Mouse (Mus musculus) myocyte (in vitro differentiated cells): ENCODE data around the gene Stard13. TPM values are rescaled to one million over a fixed set of nuclear protein-coding genes. Genes with fewer than 3 reads are reported as not detected.

ENCODE experiments used
- H3K27me3 ChIP-seq: one replicate; pipeline ENCODE4 v1.6.1; 2011; ENCODE audit not compliant: control insufficient read depth, insufficient read depth, insufficient read length
- H3K36me3 ChIP-seq: one replicate; pipeline ENCODE4 v1.6.1; 2011; ENCODE audit not compliant: control insufficient read depth, insufficient read depth
- H3K4me2 ChIP-seq: one replicate; pipeline ENCODE4 v1.6.1; 2011; ENCODE audit warnings: low read depth, control low read depth
- H3K4me3 ChIP-seq: one replicate; pipeline ENCODE4 v1.5.1; 2011; ENCODE audit warnings: mild to moderate bottlenecking, control low read depth, moderate library complexity
- H3K79me2 ChIP-seq: one replicate; pipeline ENCODE4 v1.6.1; 2011; ENCODE audit not compliant: control insufficient read depth, insufficient read depth
- H3ac ChIP-seq: one replicate; pipeline ENCODE4 v1.6.1; 2011; ENCODE audit not compliant: control insufficient read depth, insufficient read length
- CEBPB ChIP-seq: IDR thresholded peaks from 2 replicates; pipeline ENCODE4 v1.6.1; 2011; ENCODE audit warnings: mild to moderate bottlenecking, moderate library complexity; ENCODE audit not compliant: poor library complexity, insufficient read depth, severe bottlenecking
- E2F4 ChIP-seq: IDR thresholded peaks from one replicate; pipeline ENCODE4 v1.6.1; 2011; ENCODE audit warnings: mild to moderate bottlenecking, control low read depth, moderate library complexity; ENCODE audit not compliant: insufficient read depth
- MAX ChIP-seq: IDR thresholded peaks from one replicate; pipeline ENCODE4 v1.6.1; 2011; ENCODE audit warnings: low read depth, mild to moderate bottlenecking, control low read depth
- MYOD1 ChIP-seq, 3 experiments: IDR thresholded peaks; one replicate each; pipeline ENCODE4 v1.6.1; 2011; ENCODE audit warnings: control low read depth in 2 of 3, low read depth in 2 of 3, mild to moderate bottlenecking in 2 of 3, moderate library complexity in 1 of 3; ENCODE audit not compliant: insufficient read length in 2 of 3, control insufficient read depth in 1 of 3
- MYOG ChIP-seq, 3 experiments: IDR thresholded peaks; one replicate each; pipeline ENCODE4 v1.6.1; 2011; ENCODE audit warnings: control low read depth in 2 of 3, low read depth in 2 of 3, mild to moderate bottlenecking in 2 of 3; ENCODE audit not compliant: insufficient read length in 2 of 3, control insufficient read depth in 1 of 3, insufficient read depth in 1 of 3
- POLR2A ChIP-seq: IDR thresholded peaks from one replicate; pipeline ENCODE4 v1.6.1; 2011; ENCODE audit warnings: low read depth, mild to moderate bottlenecking, control low read depth, moderate library complexity; ENCODE audit not compliant: insufficient read length
- POLR2AphosphoS2 ChIP-seq: IDR thresholded peaks from one replicate; pipeline ENCODE4 v1.6.1; 2011; ENCODE audit warnings: low read depth, control low read depth; ENCODE audit not compliant: insufficient read length
- REST ChIP-seq: IDR thresholded peaks from one replicate; pipeline ENCODE4 v1.6.1; 2011; ENCODE audit warnings: mild to moderate bottlenecking, control low read depth, moderate library complexity; ENCODE audit not compliant: insufficient read depth, insufficient read length
- SRF ChIP-seq: IDR thresholded peaks from one replicate; pipeline ENCODE4 v1.6.1; 2011; ENCODE audit warnings: low read depth; ENCODE audit not compliant: control insufficient read depth, insufficient read length
- TCF12 ChIP-seq: IDR thresholded peaks from one replicate; pipeline ENCODE4 v1.6.1; 2011; ENCODE audit warnings: mild to moderate bottlenecking, control low read depth; ENCODE audit not compliant: poor library complexity, insufficient read depth, severe bottlenecking
- TCF3 ChIP-seq: IDR thresholded peaks from one replicate; pipeline ENCODE4 v1.6.1; 2011; ENCODE audit warnings: low read depth, control low read depth; ENCODE audit not compliant: insufficient read length
- USF1 ChIP-seq: IDR thresholded peaks from one replicate; pipeline ENCODE4 v1.6.1; 2011; ENCODE audit warnings: low read depth, mild to moderate bottlenecking, control low read depth, moderate library complexity
- polyA plus RNA-seq: library from polyadenylated mRNA; unstranded; fragments of >200 nt; fragmentation: generic; extraction: Trizol; gene quantifications from one replicate; pipeline ENCODE4 v1.2.1, GENCODE M21; 2012; ENCODE audit warnings: missing spikeins

The Stard13 gene
- polyA plus RNA-seq, 1 experiment, result 15.2 TPM

GRCm38 (mm10) chr5:151222791-151223190 is 10.8 kb downstream of the Stard13 start:
- no peak overlapping the region for H3ac ChIP-seq
- no peaks in the 10 kb centered on the region for H3K36me3 ChIP-seq

GRCm38 (mm10) chr5:151218689-151219115 is 14.9 kb downstream of the Stard13 start:
- no peaks in the 10 kb centered on the region for H3K79me2 ChIP-seq
- no peaks in the 10 kb centered on the region for H3K36me3 ChIP-seq
- no peak overlapping the region for H3K4me3 ChIP-seq
- H3K4me2 ChIP-seq, result no peak overlapping the region
- TF ChIP-seq SRF (no peak), MYOG (IDR thresholded peaks at IDR 0.05; ENCODE audit: control insufficient read depth in 1 of 3, insufficient read depth in 1 of 3, insufficient read length in 2 of 3, low read depth in 2 of 3) (peak in 2 of 3 experiments; percentile 23 to 65), TCF12 (no peak), MYOD1 (IDR thresholded peaks at IDR 0.05; ENCODE audit: control insufficient read depth in 1 of 3, insufficient read length in 2 of 3, low read depth in 2 of 3) (peak; percentile 4 to 56 (median 50)), REST (no peak), POLR2A (no peak)
- no peaks in the 10 kb centered on the region for H3K27me3 ChIP-seq
- H3ac ChIP-seq, result no peak overlapping the region

More at GRCm38 (mm10) chr5:151222791-151223190, 10.8 kb downstream of the Stard13 start:
- Histone ChIP-seq H3K27me3 (no peaks in the 10 kb centered on the region), H3K4me3 (no peak overlapping the region), H3K4me2 (no peak overlapping the region), H3K79me2 (no peaks in the 10 kb centered on the region)
- TF ChIP-seq CEBPB (no peak), TCF12 (no peak), POLR2A (no peak), TCF3 (no peak), MYOG (IDR thresholded peaks at IDR 0.05; ENCODE audit: control insufficient read depth in 1 of 3, insufficient read depth in 1 of 3, insufficient read length in 2 of 3, low read depth in 2 of 3) (no peak), SRF (no peak), POLR2AphosphoS2 (no peak), MAX (no peak), USF1 (no peak), E2F4 (no peak), REST (no peak), MYOD1 (IDR thresholded peaks at IDR 0.05; ENCODE audit: control insufficient read depth in 1 of 3, insufficient read length in 2 of 3, low read depth in 2 of 3) (no peak)

- Histone ChIP-seq H3K4me2 (no peak overlapping the region), H3K36me3 (no peaks in the 10 kb centered on the region), H3ac (no peak overlapping the region), H3K27me3 (no peaks in the 10 kb centered on the region), H3K4me3 (no peak overlapping the region), H3K79me2 (no peaks in the 10 kb centered on the region)
- TF ChIP-seq CEBPB (no peak), TCF12 (peak; percentile 73), USF1 (no peak), SRF (no peak), E2F4 (no peak), POLR2AphosphoS2 (no peak), TCF3 (no peak), MAX (no peak), MYOG (IDR thresholded peaks at IDR 0.05; ENCODE audit: control insufficient read depth in 1 of 3, insufficient read depth in 1 of 3, insufficient read length in 2 of 3, low read depth in 2 of 3) (peak in 1 of 3 experiments; percentile 84), POLR2A (no peak), REST (no peak), MYOD1 (IDR thresholded peaks at IDR 0.05; ENCODE audit: control insufficient read depth in 1 of 3, insufficient read length in 2 of 3, low read depth in 2 of 3) (peak in 2 of 3 experiments; percentile 60 to 84)
Measured at GRCm38 (mm10) chr5:151213097-151213496, 20.5 kb downstream of the Stard13 start.

- no peaks in the 10 kb centered on the region for H3K36me3 ChIP-seq
- no peaks in the 10 kb centered on the region for H3K27me3 ChIP-seq
- no peak for TF ChIP-seq POLR2A
- TF ChIP-seq CEBPB, result no peak
- TF ChIP-seq USF1, result no peak
- TF ChIP-seq TCF3, result no peak
- no peak for TF ChIP-seq SRF
- no peak for TF ChIP-seq E2F4
- TF ChIP-seq TCF12, result no peak
- TF ChIP-seq POLR2AphosphoS2, result no peak
- no peak for TF ChIP-seq MAX
- no peak for TF ChIP-seq MYOG (IDR thresholded peaks at IDR 0.05; ENCODE audit: control insufficient read depth in 1 of 3, insufficient read depth in 1 of 3, insufficient read length in 2 of 3, low read depth in 2 of 3)
- TF ChIP-seq MYOD1 (IDR thresholded peaks at IDR 0.05; ENCODE audit: control insufficient read depth in 1 of 3, insufficient read length in 2 of 3, low read depth in 2 of 3), result no peak
- no peak for TF ChIP-seq REST
- H3K4me2 ChIP-seq, result peak overlapping the region; percentile 61
- H3K79me2 ChIP-seq, result no peaks in the 10 kb centered on the region
- H3K4me3 ChIP-seq, result no peak overlapping the region
- H3ac ChIP-seq, result no peak overlapping the region
Measured at GRCm38 (mm10) chr5:151210869-151211268, 22.8 kb downstream of the Stard13 start.

- no peaks in the 10 kb centered on the region for H3K79me2 ChIP-seq
- no peaks in the 10 kb centered on the region for H3K36me3 ChIP-seq
- H3ac ChIP-seq, result no peak overlapping the region
- no peak overlapping the region for H3K4me3 ChIP-seq
- H3K27me3 ChIP-seq, result no peaks in the 10 kb centered on the region
- TF ChIP-seq TCF3 (no peak), MAX (no peak), SRF (no peak), MYOD1 (IDR thresholded peaks at IDR 0.05; ENCODE audit: control insufficient read depth in 1 of 3, insufficient read length in 2 of 3, low read depth in 2 of 3) (no peak), E2F4 (no peak), POLR2A (no peak), USF1 (no peak), POLR2AphosphoS2 (no peak), TCF12 (no peak), CEBPB (no peak)
- peak overlapping the region; percentile 61 for H3K4me2 ChIP-seq
Measured at GRCm38 (mm10) chr5:151210060-151210459, 23.6 kb downstream of the Stard13 start.
